Mouse (Mus musculus) 416B (cell line): Measurements from ENCODE around the gene Ripk3.

Experiments
- DNase-seq: peaks from one replicate; pipeline ENCODE4 v3.0.0; 2011; ENCODE audit warnings: low read depth

The Ripk3 gene

GRCm38 (mm10) chr14:55795380-55796163 is 6.9 kb upstream of the Ripk3 start:
- peak; percentile 91 for DNase-seq

GRCm38 (mm10) chr14:55793946-55794345 is 5.3 kb upstream of the Ripk3 start:
- peak; percentile 52 for DNase-seq

- DNase-seq: peak; percentile 36
These were observed 4.8 kb upstream of the Ripk3 start for GRCm38 (mm10) chr14:55793461-55793860.

GRCm38 (mm10) chr14:55787731-55788130 is 934 bp downstream of the Ripk3 start:
- no peak for DNase-seq

GRCm38 (mm10) chr14:55785195-55785594 is 3.5 kb downstream of the Ripk3 start:
- DNase-seq: no peak

- no peak for DNase-seq
These were observed 4.8 kb downstream of the Ripk3 start, which contains the start of gene Adcy4 for GRCm38 (mm10) chr14:55783958-55784235. TSS of gene Adcy4 (minus strand) at chr14:55784095.

GRCm38 (mm10) chr14:55783171-55783957 is 5.3 kb downstream of the Ripk3 start:
- DNase-seq: no peak

- DNase-seq: no peak
These were observed 6.2 kb downstream of the Ripk3 start for GRCm38 (mm10) chr14:55782361-55782960.

GRCm38 (mm10) chr14:55781310-55781709 is 7.4 kb downstream of the Ripk3 start:
- peak; percentile 92 for DNase-seq

- DNase-seq: no peak
These were observed 7.9 kb downstream of the Ripk3 start for GRCm38 (mm10) chr14:55780736-55781135.

GRCm38 (mm10) chr14:55779656-55780055 is 9.0 kb downstream of the Ripk3 start:
- DNase-seq: no peak

- no peak for DNase-seq
These were observed 10.0 kb downstream of the Ripk3 start for GRCm38 (mm10) chr14:55778686-55779085.

- peak; percentile 21 for DNase-seq
These were observed 10.9 kb downstream of the Ripk3 start for GRCm38 (mm10) chr14:55777806-55778205.

GRCm38 (mm10) chr14:55777176-55777575 is 11.5 kb downstream of the Ripk3 start:
- no peak for DNase-seq

GRCm38 (mm10) chr14:55776711-55777110 is 12.0 kb downstream of the Ripk3 start:
- DNase-seq: no peak

- no peak for DNase-seq
These were observed 19.5 kb downstream of the Ripk3 start for GRCm38 (mm10) chr14:55769087-55769703.

GRCm38 (mm10) chr14:55768555-55768954 is 20.1 kb downstream of the Ripk3 start:
- peak; percentile 42 for DNase-seq

- no peak for DNase-seq
These were observed 20.9 kb downstream of the Ripk3 start for GRCm38 (mm10) chr14:55767519-55768414.

GRCm38 (mm10) chr14:55765696-55766095 is 23.0 kb downstream of the Ripk3 start, which contains the start of gene Ltb4r1:
TSS of gene Ltb4r1 (plus strand) at chr14:55765962.
- peak; percentile 57 for DNase-seq

- peak; percentile 46 for DNase-seq
These were observed 25.5 kb downstream of the Ripk3 start for GRCm38 (mm10) chr14:55763166-55763565.
